Mouse (Mus musculus) E14TG2a.4 (cell line): ENCODE results near the gene Ext2.

Experiments
- CTCF ChIP-seq: conservative IDR thresholded peaks from 2 replicates; pipeline ENCODE4 v1.5.1; 2014; ENCODE audit warnings: low read length
- NANOG ChIP-seq: IDR thresholded peaks from 2 replicates; pipeline ENCODE4 v1.6.1; 2014; ENCODE audit warnings: borderline replicate concordance, low read length, mixed read lengths
- POU5F1 ChIP-seq: IDR thresholded peaks from 2 replicates; pipeline ENCODE4 v1.6.1; 2014; ENCODE audit warnings: low read length, borderline replicate concordance

GRCm38 (mm10) chr2:93849505-93850089, 27.2 kb upstream of the Ext2 start, which contains the start of gene Accs:
- TF ChIP-seq CTCF (peak; percentile 13; the same call in 1 of the 2 replicates), POU5F1 (no peak), NANOG (no peak)
